Mouse (Mus musculus) G1E-ER4 (cell line): ENCODE measurements around the gene Bcas1. TPM values are rescaled to one million over a fixed set of nuclear protein-coding genes. Genes with fewer than 3 reads are reported as not detected.

Experiments used
- GATA1 ChIP-seq: IDR thresholded peaks from one replicate; pipeline ENCODE4 v1.8.0; 2012; ENCODE audit warnings: low read length, inconsistent platforms
- polyA plus RNA-seq: library from polyadenylated mRNA; stranded (reverse); fragments of >175 nt; gene quantifications from 2 replicates; pipeline ENCODE4 v1.2.3, GENCODE M21; 2012

Gene Bcas1
- polyA plus RNA-seq, 1 experiment = not detected

GRCm38 (mm10) chr2:170342312-170342830 is 85.3 kb downstream of the Bcas1 start:
- no peak for TF ChIP-seq GATA1

- no peak for TF ChIP-seq GATA1
Measured at GRCm38 (mm10) chr2:170341179-170341578, 86.5 kb downstream of the Bcas1 start.

DNA sequence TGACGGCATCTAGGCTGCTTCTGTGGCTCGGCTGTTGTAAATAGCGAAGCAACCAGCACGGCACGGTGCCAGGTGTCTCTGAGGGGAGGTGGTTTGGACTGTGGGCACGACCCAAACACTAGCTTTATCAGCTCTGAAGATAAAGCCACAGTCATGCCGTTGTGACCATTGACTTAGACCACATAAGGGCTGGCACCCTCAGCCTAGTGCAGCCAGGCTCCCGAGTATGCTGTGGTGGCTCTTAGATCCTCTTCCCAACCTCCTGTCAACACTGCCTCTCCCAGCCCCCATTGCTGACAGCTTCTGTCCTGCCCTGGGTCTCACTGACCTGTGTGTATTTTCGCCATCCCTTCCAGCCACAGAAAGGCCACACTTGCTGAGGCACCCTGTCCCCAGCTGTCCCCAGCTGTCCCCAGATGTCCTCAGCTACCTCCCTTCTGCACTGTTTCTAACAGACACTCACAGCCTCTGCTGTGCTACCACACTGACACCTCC is 91.3 kb downstream of the Bcas1 start:
- no peak for TF ChIP-seq GATA1

GRCm38 (mm10) chr2:170335168-170335567 is 92.5 kb downstream of the Bcas1 start:
- TF ChIP-seq GATA1 = no peak

DNA sequence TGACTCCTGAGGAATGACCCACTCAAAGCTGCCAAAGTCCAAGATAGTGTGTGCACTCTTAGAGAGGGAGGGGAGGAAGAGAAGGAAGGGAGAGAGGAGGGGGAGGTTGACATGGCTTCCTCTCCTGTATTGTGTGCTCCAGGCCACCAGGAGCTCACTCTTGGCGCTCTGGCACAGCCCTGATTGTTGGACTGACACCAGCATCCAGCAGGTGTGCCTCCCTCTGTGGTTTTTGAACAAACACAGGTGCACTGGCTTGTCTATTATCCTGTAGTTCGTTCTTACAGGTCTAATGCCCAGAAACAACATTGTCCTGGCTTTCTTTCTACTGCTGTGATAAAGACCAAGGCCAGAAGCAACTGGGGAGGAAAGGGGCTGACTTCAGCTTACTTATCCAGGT is 95.8 kb downstream of the Bcas1 start:
- no peak for TF ChIP-seq GATA1

- no peak for TF ChIP-seq GATA1
Measured at GRCm38 (mm10) chr2:170330466-170330865, 97.2 kb downstream of the Bcas1 start.

DNA sequence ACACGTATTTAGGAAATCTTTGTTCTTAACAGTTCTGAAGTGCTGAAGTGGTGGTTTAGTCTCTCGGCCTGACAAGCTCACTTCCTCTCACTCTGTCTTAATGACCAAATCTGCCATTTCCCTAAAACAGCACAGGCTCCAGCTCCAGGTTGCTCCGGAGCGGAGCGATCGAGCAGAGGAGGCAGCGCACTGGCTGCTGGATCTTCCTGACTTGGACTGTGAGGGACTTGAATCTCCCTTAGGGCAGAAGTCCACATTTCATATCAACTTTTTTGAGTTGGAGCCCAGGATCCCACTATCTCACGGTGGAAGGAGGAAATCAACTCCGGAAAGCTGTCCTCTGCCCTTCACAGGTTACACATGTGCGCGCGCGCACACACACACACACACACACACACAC is 97.7 kb downstream of the Bcas1 start:
- TF ChIP-seq GATA1 = no peak

DNA sequence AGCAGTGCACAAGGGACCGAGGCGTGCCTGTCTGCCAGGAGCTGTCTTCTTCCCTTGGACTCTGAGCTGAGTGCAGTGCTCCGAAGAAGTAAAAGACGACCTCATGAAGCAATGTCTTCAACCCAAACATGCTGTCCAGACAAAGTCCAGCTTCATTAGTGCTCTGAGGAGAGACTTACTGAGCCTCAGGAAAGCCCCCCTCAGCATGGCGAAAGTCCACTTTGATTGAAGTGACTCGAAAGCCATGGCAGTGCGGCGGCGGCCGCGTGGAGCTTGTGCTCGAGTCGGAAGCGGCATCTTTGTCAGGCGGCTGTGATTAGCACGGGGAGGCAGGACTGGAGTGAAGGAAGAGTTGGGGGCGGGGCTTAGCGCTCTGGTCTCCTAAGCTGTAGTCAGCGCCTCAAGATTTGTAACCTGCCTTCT is 103.7 kb downstream of the Bcas1 start:
- TF ChIP-seq GATA1 = no peak

DNA sequence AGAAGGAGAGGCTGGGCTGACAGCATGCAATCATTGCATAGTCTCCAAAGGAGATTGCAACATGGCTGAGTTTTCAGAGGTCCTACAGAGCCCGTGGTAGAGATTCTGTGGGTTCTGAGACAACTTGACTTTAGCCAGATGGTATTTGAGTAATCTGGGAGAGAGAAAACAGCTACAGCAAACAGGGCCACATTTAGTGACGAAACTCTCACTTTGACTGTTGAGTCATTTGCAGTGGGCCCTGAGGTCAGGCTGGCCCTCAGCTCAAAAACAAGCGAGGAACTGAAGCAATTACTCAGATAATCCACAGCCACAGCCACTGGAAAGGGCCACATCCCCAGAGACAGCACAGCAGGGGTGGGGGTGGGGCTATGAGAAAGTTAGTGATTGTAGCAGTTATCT is 105.6 kb downstream of the Bcas1 start:
- TF ChIP-seq GATA1 = no peak

- TF ChIP-seq GATA1 = no peak
Measured at GRCm38 (mm10) chr2:170321579-170321978, 106.1 kb downstream of the Bcas1 start.

GRCm38 (mm10) chr2:170319533-170320463 is 107.8 kb downstream of the Bcas1 start:
- no peak for TF ChIP-seq GATA1

DNA sequence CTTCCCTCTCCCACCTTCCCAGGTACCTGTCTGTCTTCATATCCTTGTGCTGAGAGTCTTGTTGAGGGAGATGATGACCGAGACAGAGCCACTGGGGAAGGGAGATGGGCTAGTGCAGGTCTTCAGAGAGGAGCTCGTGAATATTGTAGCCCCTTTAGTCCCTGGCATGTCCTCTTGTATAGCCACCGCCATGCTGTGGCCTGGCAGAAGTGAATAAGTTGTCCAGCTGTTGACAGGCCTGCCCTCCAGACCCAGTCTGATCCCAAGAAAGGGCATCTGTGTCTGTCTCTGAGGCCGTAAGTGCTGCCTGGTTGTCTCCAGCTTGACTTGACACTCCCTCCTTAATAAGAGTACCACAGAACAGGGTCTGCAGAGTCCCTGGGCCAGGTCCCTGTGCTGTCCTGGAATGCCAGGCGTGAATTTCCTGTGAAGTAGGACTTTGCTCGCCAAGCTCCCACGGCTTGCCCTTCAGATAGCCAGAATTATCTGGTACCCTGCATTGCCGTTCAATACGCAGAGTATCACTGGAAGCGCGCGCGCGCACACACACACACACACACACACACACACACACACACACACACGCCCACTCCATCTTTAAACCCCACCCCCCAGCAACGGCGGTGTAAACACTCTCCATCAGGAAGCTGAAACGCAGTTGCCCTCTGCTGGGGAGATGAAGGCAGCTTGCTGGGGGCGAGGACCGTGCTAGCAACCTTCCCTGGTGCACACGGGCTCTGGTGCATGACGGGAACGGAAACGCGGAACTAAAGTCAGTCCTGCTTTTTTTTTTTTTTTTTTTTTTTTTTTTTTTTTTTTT is 108.7 kb downstream of the Bcas1 start:
- no peak for TF ChIP-seq GATA1

GRCm38 (mm10) chr2:170316774-170317173 is 110.9 kb downstream of the Bcas1 start:
- no peak for TF ChIP-seq GATA1

- no peak for TF ChIP-seq GATA1
Measured at GRCm38 (mm10) chr2:170316344-170316743, 111.3 kb downstream of the Bcas1 start.

DNA sequence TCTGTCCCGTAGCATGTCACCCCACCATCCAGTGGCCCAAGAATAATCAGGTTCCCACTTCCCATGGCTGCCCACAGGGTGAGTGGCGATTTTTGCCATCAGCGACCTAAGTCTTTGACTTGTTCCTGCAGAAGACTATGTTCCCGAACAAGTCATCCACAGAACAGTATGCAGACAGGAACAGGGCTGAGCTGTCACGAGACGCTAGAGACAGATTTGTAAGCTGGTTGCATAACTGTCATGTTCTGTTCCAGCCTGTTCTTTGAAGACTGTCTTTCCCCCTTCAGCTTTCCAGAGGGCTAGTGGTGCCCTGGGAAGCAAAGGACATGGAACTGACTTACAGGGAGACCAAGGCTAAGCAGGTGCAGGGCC is 116.7 kb downstream of the Bcas1 start:
- no peak for TF ChIP-seq GATA1
